Mouse (Mus musculus) CH12.LX (cell line): Measurements from ENCODE around the gene Smarca4.

Experiments used
- CHD2 ChIP-seq: IDR thresholded peaks from 2 replicates; pipeline ENCODE4 v1.6.1; 2011; ENCODE audit warnings: low read length, improper control_type of control experiment
- CTCF ChIP-seq, 2 experiments: IDR thresholded peaks in 1 of 2; conservative IDR thresholded peaks in 1 of 2; 2 replicates each; pipeline ENCODE4 v1.5.1; 2011 to 2012; ENCODE audit warnings: low read depth in 2 of 2, low read length in 2 of 2, improper control_type of control experiment in 1 of 2, inconsistent platforms in 1 of 2, mild to moderate bottlenecking in 1 of 2, moderate library complexity in 1 of 2
- EP300 ChIP-seq: IDR thresholded peaks from 2 replicates; pipeline ENCODE4 v1.6.1; 2011; ENCODE audit warnings: low read length, improper control_type of control experiment
- HCFC1 ChIP-seq: IDR thresholded peaks from 2 replicates; pipeline ENCODE4 v1.6.1; 2012; ENCODE audit warnings: low read depth, mild to moderate bottlenecking, inconsistent platforms, low read length, improper control_type of control experiment
- KAT2A ChIP-seq: IDR thresholded peaks from 2 replicates; pipeline ENCODE4 v1.6.1; 2012; ENCODE audit warnings: low read length, improper control_type of control experiment, inconsistent platforms; ENCODE audit not compliant: insufficient replicate concordance
- MAZ ChIP-seq: IDR thresholded peaks from 2 replicates; pipeline ENCODE4 v1.6.1; 2012; ENCODE audit warnings: low read depth, mild to moderate bottlenecking, inconsistent platforms, low read length, improper control_type of control experiment, moderate library complexity
- POLR2A ChIP-seq: IDR thresholded peaks from 2 replicates; pipeline ENCODE4 v1.6.1; 2011; ENCODE audit warnings: low read depth, mild to moderate bottlenecking, improper control_type of control experiment, low read length
- POLR2AphosphoS2 ChIP-seq: IDR thresholded peaks from 2 replicates; pipeline ENCODE4 v1.6.1; 2011; ENCODE audit warnings: low read depth, low read length, improper control_type of control experiment
- TBP ChIP-seq: conservative IDR thresholded peaks from 2 replicates; pipeline ENCODE4 v1.6.1; 2011; ENCODE audit warnings: low read depth, low read length, improper control_type of control experiment
- USF1 ChIP-seq: IDR thresholded peaks from 2 replicates; pipeline ENCODE4 v1.6.1; 2014; ENCODE audit warnings: low read depth, mild to moderate bottlenecking, inconsistent platforms, low read length, improper control_type of control experiment
- ZC3H11A ChIP-seq: IDR thresholded peaks from 2 replicates; pipeline ENCODE4 v1.6.1; 2012; ENCODE audit warnings: low read depth, mild to moderate bottlenecking, inconsistent platforms, low read length, improper control_type of control experiment

- TF ChIP-seq CTCF (conservative IDR thresholded peaks at IDR 0.05 in 1 of 2, IDR thresholded peaks at IDR 0.05 in 1 of 2; ENCODE audit: low read depth in 2 of 2, low read length in 2 of 2) = no peak
- no peak for TF ChIP-seq EP300
- TF ChIP-seq POLR2A = no peak
- TF ChIP-seq KAT2A = no peak
- TF ChIP-seq TBP = no peak
- no peak for TF ChIP-seq MAZ
- TF ChIP-seq HCFC1 = no peak
- no peak for TF ChIP-seq POLR2AphosphoS2
- TF ChIP-seq CHD2 = no peak
- TF ChIP-seq ZC3H11A = no peak
- no peak for TF ChIP-seq USF1
These were observed 21.1 kb upstream of the Smarca4 start for GRCm38 (mm10) chr9:21594838-21595237.
